Mouse (Mus musculus) lung, postnatal 14 days (tissue): ENCODE measurements around the gene Olfr995.

Experiments
- DNase-seq: peaks from one replicate; pipeline ENCODE4 v3.0.0; 2021

Gene Olfr995

GRCm38 (mm10) chr2:85443539-85443938 lies at the start of gene Olfr995:
Gene Olfr995, minus strand, starts transcription at chr2:85443639.
- no peak for DNase-seq

GRCm38 (mm10) chr2:85490396-85490795 lies 47.0 kb upstream of the Olfr995 start:
- no peak for DNase-seq

- no peak for DNase-seq
Measured at GRCm38 (mm10) chr2:85466801-85467325, 23.4 kb upstream of the Olfr995 start.

GRCm38 (mm10) chr2:85442546-85442945 lies 893 bp downstream of the Olfr995 start:
- no peak for DNase-seq

GRCm38 (mm10) chr2:85436351-85436750 lies 7.1 kb downstream of the Olfr995 start, which contains the start of gene Olfr994:
Gene Olfr994, minus strand, starts transcription at chr2:85436451.
- no peak for DNase-seq

- no peak for DNase-seq
Measured at GRCm38 (mm10) chr2:85425893-85426292, 17.5 kb downstream of the Olfr995 start.

- no peak for DNase-seq
Measured at GRCm38 (mm10) chr2:85414777-85415176, 28.7 kb downstream of the Olfr995 start, which contains the start of gene Olfr993. Gene Olfr993, minus strand, starts transcription at chr2:85414877.

GRCm38 (mm10) chr2:85409369-85409768 lies 34.1 kb downstream of the Olfr995 start, which contains the start of gene Olfr992:
Gene Olfr992, minus strand, starts transcription at chr2:85409469.
- no peak for DNase-seq
